Mouse (Mus musculus) limb, embryonic 12.5 days (tissue): Measurements from ENCODE around the gene Pdcd2l. TPM values are rescaled to one million over a fixed set of nuclear protein-coding genes. Genes with fewer than 3 reads are reported as not detected.

Source experiments
- ATAC-seq: fragments of 200-750 bp; cut with Nextera tagmentation; 2 replicates; pipeline ENCODE4 v1.8.0; 2017; ENCODE audit warnings: low read depth, moderate TSS enrichment; ENCODE audit not compliant: insufficient number of reproducible peaks, insufficient read depth, low FRiP score, low TSS enrichment
- H3K27ac ChIP-seq: fragments of 300-500 bp; sonication (generic); 2 replicates; pipeline ENCODE4 v1.5.1; 2016; ENCODE audit warnings: mild to moderate bottlenecking, moderate library complexity
- H3K27me3 ChIP-seq: fragments of 300-500 bp; sonication (generic); 2 replicates; pipeline ENCODE4 v1.6.1; 2016; ENCODE audit warnings: mild to moderate bottlenecking, moderate library complexity
- H3K36me3 ChIP-seq: fragments of 300-500 bp; sonication (generic); 2 replicates; pipeline ENCODE4 v1.6.1; 2016; ENCODE audit warnings: mild to moderate bottlenecking, moderate library complexity
- H3K4me1 ChIP-seq: fragments of 300-500 bp; sonication (generic); replicated peaks from 2 replicates; pipeline ENCODE4 v1.6.1; 2016
- H3K4me2 ChIP-seq: fragments of 300-500 bp; sonication (generic); 2 replicates; pipeline ENCODE4 v1.6.1; 2016; ENCODE audit warnings: mild to moderate bottlenecking, moderate library complexity
- H3K4me3 ChIP-seq: fragments of 300-500 bp; sonication (generic); replicated peaks from 2 replicates; pipeline ENCODE4 v1.5.1; 2016; ENCODE audit warnings: mild to moderate bottlenecking
- H3K9ac ChIP-seq: fragments of 300-500 bp; sonication (generic); replicated peaks from 2 replicates; pipeline ENCODE4 v1.6.1; 2016; ENCODE audit warnings: mild to moderate bottlenecking, moderate library complexity
- H3K9me3 ChIP-seq: fragments of 300-500 bp; sonication (generic); 2 replicates; pipeline ENCODE4 v1.6.1; 2016; ENCODE audit warnings: mild to moderate bottlenecking, moderate library complexity
- WGBS: fragments of 180-500 bp; shearing (Covaris S2); methylation state at CpG from one replicate; pipeline ENCODE4 v1.1.7; 2016; 5-methylcytosine and 5-hydroxymethylcytosine counted together
- polyA plus RNA-seq: library from polyadenylated mRNA; unstranded; fragments of >200 nt; fragmentation: Nextera tagmentation; extraction: Ambion mirVana; gene quantifications from 2 replicates; pipeline ENCODE4 v1.2.1, GENCODE M21; 2016

The Pdcd2l gene
- polyA plus RNA-seq, 1 experiment from 2014 or later = 72.2 TPM

DNA sequence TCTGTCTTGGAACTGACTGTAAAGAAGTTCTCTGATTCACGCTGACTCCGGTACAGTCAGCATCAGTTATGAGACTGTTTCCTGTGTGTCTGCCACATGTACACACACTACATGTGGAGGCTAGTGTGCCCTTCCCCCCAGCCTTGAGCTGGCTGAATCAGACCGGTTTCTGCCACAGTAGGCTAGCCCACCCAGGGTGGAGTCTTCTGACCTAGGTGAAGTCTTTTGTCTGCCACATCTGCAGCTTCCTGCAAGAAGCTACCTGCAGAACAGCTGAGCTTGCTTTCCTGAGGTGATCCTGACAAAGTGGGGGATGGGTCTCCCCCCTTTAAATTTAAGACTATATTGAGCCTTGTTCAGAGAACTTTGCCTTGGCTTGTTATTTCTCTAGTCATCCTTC is 27.0 kb downstream of the Pdcd2l start, which contains the start of gene Uba2:
Gene Uba2, minus strand, starts transcription at position 146 of the 400 bp plus-strand sequence.
- Histone ChIP-seq H3K4me1 (peaks cover 9% of the 10 kb centered on the region), H3K4me3 (peak within 1 kb of the TSS; percentile 90), H3K4me2 (peak within 1 kb of the TSS; percentile 77), H3K9me3 (no peaks in the 10 kb centered on the region), H3K27ac (peak within 1 kb of the TSS; percentile 94), H3K36me3 (peaks cover 10% of the 10 kb centered on the region), H3K9ac (peak within 1 kb of the TSS; percentile 96), H3K27me3 (no peaks in the 10 kb centered on the region)
- 77% methylated on average over 3 of the region's 3 CpGs for WGBS
- no peak for ATAC-seq

GRCm38 (mm10) chr7:34168470-34169251 is 27.8 kb downstream of the Pdcd2l start:
- H3K9ac ChIP-seq = peak overlapping the region; percentile 96
- H3K27ac ChIP-seq = peak overlapping the region; percentile 94
- peak overlapping the region; percentile 90 for H3K4me3 ChIP-seq
- H3K36me3 ChIP-seq = peaks cover 16% of the 10 kb centered on the region
- 9% methylated on average over 30 of the region's 30 CpGs for WGBS
- H3K4me2 ChIP-seq = peak overlapping the region; percentile 77
- H3K4me1 ChIP-seq = peaks cover 9% of the 10 kb centered on the region
- ATAC-seq = peak; percentile 88
- no peaks in the 10 kb centered on the region for H3K9me3 ChIP-seq
- no peaks in the 10 kb centered on the region for H3K27me3 ChIP-seq

DNA sequence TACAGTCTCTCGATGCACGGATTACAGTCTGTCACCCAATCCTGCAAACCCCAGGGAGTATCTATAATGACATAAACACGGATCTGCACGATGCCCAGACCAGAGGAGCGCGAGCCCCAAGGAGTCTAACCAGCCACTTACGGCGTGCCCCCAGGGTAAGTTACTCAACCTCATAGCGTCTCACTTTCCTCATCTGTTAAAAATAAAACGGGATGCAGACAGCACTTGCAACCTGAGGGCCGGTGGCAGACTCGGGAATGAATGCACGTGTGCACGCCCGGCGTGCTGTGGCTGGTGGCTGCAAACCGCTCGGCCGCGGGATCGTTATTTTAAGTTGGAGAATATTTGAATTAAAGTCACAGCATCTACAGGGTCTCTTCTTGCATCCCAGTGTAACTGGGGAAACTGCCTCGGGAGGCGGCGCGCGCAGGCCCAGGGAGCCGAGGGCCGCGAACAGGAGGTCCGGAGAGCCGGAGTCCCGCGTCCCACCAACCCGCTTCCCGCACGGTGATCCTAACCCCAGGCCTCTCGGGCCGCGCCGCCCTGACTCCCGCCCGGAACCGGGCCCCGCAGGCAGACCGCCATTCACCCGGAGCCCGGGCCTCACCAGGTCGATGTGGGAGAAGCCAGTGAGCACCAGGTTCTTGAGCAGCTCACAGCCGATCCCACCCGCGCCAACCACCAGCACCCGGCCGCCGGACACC is 28.5 kb downstream of the Pdcd2l start:
- ATAC-seq = peak; percentile 6; the same call in 1 of the 2 replicates
- Histone ChIP-seq H3K27ac (peak overlapping the region; percentile 94), H3K27me3 (no peaks in the 10 kb centered on the region), H3K36me3 (peaks cover 23% of the 10 kb centered on the region), H3K4me2 (peak overlapping the region; percentile 77), H3K9me3 (no peaks in the 10 kb centered on the region), H3K9ac (peak overlapping the region; percentile 96), H3K4me3 (peak overlapping the region; percentile 90), H3K4me1 (peaks cover 9% of the 10 kb centered on the region)
- WGBS = under 1% methylated on average over 54 of the region's 54 CpGs

GRCm38 (mm10) chr7:34166850-34167249 is 29.6 kb downstream of the Pdcd2l start:
- H3K27ac ChIP-seq = no peak overlapping the region
- H3K9ac ChIP-seq = no peak overlapping the region
- 0 out of 2 replicates have a peak overlapping the region, but pooled peaks have one; percentile 11 for H3K4me3 ChIP-seq
- H3K36me3 ChIP-seq = peaks cover 34% of the 10 kb centered on the region
- no peak for ATAC-seq
- 52% methylated on average over 4 of the region's 4 CpGs for WGBS
- H3K9me3 ChIP-seq = no peaks in the 10 kb centered on the region
- no peaks in the 10 kb centered on the region for H3K27me3 ChIP-seq
- peaks cover 9% of the 10 kb centered on the region for H3K4me1 ChIP-seq
- peak overlapping the region; percentile 40 for H3K4me2 ChIP-seq

GRCm38 (mm10) chr7:34165999-34166398 is 30.5 kb downstream of the Pdcd2l start:
- Histone ChIP-seq H3K9me3 (no peaks in the 10 kb centered on the region), H3K4me2 (no peak overlapping the region), H3K9ac (no peak overlapping the region), H3K27ac (no peak overlapping the region), H3K36me3 (peaks cover 42% of the 10 kb centered on the region), H3K27me3 (no peaks in the 10 kb centered on the region), H3K4me3 (no peak overlapping the region), H3K4me1 (peaks cover 9% of the 10 kb centered on the region)
- no peak for ATAC-seq
- 81% methylated on average over 3 of the region's 3 CpGs for WGBS

GRCm38 (mm10) chr7:34164671-34165070 is 31.8 kb downstream of the Pdcd2l start:
- WGBS = 95% methylated on average over 7 of the region's 7 CpGs
- Histone ChIP-seq H3K36me3 (peaks cover 54% of the 10 kb centered on the region), H3K4me3 (no peak overlapping the region), H3K4me1 (peaks cover 9% of the 10 kb centered on the region), H3K27ac (no peak overlapping the region), H3K4me2 (no peak overlapping the region), H3K27me3 (no peaks in the 10 kb centered on the region), H3K9me3 (no peaks in the 10 kb centered on the region), H3K9ac (no peak overlapping the region)
- no peak for ATAC-seq

DNA sequence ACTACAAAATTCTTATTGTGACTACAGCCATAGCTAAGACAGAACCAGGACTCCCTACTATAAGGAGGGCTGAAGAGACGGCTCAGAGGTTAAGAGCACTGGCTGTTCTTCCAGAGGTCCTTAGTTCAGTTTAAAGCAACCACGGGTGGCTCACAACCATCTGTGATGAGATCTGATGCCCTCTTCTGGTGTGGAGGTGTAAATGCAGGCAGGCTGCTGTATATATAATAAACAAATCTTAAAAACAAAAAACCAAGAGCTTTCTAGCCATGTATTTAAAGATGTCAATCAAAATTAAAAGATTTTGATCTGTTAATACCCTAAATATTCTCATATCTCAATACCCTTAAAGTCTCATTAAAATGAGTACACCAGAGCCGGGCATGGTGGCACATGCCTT is 37.3 kb downstream of the Pdcd2l start:
- H3K4me2 ChIP-seq = no peak overlapping the region
- ATAC-seq = no peak
- H3K9me3 ChIP-seq = no peaks in the 10 kb centered on the region
- no peak overlapping the region for H3K9ac ChIP-seq
- H3K4me3 ChIP-seq = no peak overlapping the region
- no peaks in the 10 kb centered on the region for H3K4me1 ChIP-seq
- no peaks in the 10 kb centered on the region for H3K27me3 ChIP-seq
- H3K36me3 ChIP-seq = peaks cover 96% of the 10 kb centered on the region
- 90% methylated on average over 3 of the region's 3 CpGs for WGBS
- H3K27ac ChIP-seq = no peak overlapping the region

GRCm38 (mm10) chr7:34157994-34158393 is 38.5 kb downstream of the Pdcd2l start:
- Histone ChIP-seq H3K4me1 (no peaks in the 10 kb centered on the region), H3K9ac (no peak overlapping the region), H3K4me3 (no peak overlapping the region), H3K27ac (no peak overlapping the region), H3K27me3 (no peaks in the 10 kb centered on the region), H3K4me2 (no peak overlapping the region), H3K36me3 (peaks cover 98% of the 10 kb centered on the region), H3K9me3 (no peaks in the 10 kb centered on the region)
- ATAC-seq = no peak
- WGBS = 94% methylated on average over 3 of the region's 3 CpGs

DNA sequence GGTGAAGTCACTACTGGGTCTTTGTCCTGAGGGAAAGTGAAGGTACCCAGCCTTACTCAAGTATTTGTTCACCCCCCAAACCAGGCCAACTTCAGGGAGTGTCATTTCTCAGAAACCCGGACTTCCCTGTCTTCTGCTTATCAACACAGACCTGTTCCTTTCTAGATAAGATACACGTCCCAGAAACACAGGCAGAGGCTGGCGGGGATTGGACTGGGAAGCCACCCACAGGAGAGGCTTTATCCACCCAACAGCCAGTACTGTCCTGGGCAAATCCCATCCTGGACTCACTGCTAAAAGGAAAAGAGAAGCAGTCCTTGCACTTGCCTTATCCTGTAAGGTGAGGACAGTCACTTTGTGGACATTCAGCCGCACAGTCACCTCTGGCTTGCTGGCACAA is 49.3 kb downstream of the Pdcd2l start:
- no peaks in the 10 kb centered on the region for H3K27me3 ChIP-seq
- H3K9me3 ChIP-seq = 0 out of 2 replicates have a peak, but pooled peaks cover 4% of the 10 kb centered on the region
- no peak overlapping the region for H3K4me2 ChIP-seq
- ATAC-seq = no peak
- H3K4me1 ChIP-seq = no peaks in the 10 kb centered on the region
- H3K9ac ChIP-seq = no peak overlapping the region
- WGBS = 91% methylated on average over 4 of the region's 4 CpGs
- no peak overlapping the region for H3K27ac ChIP-seq
- peaks cover 99% of the 10 kb centered on the region for H3K36me3 ChIP-seq
- no peak overlapping the region for H3K4me3 ChIP-seq

DNA sequence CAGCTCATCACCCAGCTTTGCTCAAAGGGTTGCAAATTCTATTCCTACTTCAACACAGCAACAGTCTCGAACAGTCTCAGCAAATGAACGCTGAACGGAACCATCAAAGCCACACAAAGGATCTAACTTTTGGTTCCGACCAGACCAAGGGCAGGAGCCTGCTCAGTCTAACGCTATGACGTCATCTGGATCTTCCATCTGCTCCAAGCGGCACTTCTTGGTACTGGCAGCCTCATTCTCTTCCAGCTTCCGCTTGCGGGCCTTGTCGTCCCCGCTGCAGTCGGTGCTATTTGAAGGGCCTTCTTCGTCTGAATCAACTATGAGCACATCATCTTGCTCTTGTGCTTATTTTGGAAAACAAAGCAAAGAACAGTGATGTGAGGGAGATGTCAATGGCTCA is 55.3 kb downstream of the Pdcd2l start:
- no peaks in the 10 kb centered on the region for H3K4me1 ChIP-seq
- WGBS = 93% methylated on average over 13 of the region's 13 CpGs
- no peak for ATAC-seq
- no peak overlapping the region for H3K4me2 ChIP-seq
- no peaks in the 10 kb centered on the region for H3K9me3 ChIP-seq
- peaks cover 63% of the 10 kb centered on the region for H3K36me3 ChIP-seq
- no peak overlapping the region for H3K27ac ChIP-seq
- H3K4me3 ChIP-seq = no peak overlapping the region
- H3K27me3 ChIP-seq = no peaks in the 10 kb centered on the region
- H3K9ac ChIP-seq = no peak overlapping the region

- Histone ChIP-seq H3K9me3 (no peaks in the 10 kb centered on the region), H3K4me3 (no peak overlapping the region), H3K27me3 (no peaks in the 10 kb centered on the region), H3K27ac (no peak overlapping the region), H3K36me3 (peaks cover 46% of the 10 kb centered on the region), H3K9ac (no peak overlapping the region), H3K4me2 (no peak overlapping the region), H3K4me1 (peaks cover under 1% of the 10 kb centered on the region; the same call in 1 of the 2 replicates)
- WGBS = 91% methylated on average over 6 of the region's 6 CpGs
- ATAC-seq = no peak
These were observed 57.0 kb downstream of the Pdcd2l start for GRCm38 (mm10) chr7:34139493-34139892.
